9 mouse cellular contexts compared by ENCODE assay signal in the genomic region with DNA sequence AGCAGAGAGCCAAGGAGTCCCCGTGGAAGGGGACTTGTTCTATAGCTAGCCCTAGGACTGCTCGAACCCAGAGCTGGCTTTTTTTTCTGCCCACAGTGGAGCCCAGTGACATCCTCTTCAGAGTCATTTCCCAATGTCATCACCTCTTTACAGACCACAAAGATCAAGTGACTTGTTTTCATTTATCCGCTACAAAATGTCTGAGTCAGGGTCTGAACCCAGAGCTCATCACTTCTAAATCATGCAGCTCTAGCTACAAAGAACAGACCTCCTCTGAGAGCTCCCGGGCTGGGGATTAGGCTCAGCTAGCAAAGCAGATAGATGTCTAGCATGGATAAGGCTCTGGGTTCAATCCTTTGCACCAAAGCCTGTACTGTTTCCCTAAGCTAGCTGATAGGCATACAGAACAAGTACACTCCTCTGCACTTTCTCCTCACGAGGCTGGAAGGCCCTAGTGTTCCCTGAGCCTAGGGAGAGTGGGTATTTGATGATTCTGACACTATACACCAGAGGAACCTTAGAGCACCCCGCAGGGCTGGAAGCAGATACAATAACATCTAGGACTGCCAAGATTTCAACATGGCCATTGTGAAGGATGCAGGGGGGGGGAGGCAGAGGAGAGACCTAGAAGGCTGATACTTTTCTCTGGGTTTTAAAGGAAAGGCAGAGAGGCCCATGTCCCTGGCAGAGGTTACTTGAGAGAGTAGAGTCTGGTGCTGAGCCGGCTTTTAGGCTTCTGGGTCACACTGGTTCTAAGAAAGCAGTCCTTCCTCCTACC. TPM values are rescaled to one million over a fixed set of nuclear protein-coding genes. Genes with fewer than 3 reads are reported as not detected.
DNase-seq lines count a peak whose midpoint lies in the region; ATAC-seq and TF ChIP-seq lines count a peak whose summit lies in the region.
"Had no signal": no experiment of that assay in that cellular context is flagged by ENCODE, and none has a peak within 500 bp of the region (broad histone marks: within the 10 kb centered on the region; RNA-seq: fewer than 3 reads in every experiment).

No protein-coding gene starts in this region.

- no peak for DNase-seq in left cerebral cortex, adult 2 months (ENCODE audit: extremely low spot score in 1 of 2, low spot score in 2 of 2)
- DNase-seq in left cerebral cortex, adult 9 months (ENCODE audit: low spot score in 2 of 2), result no peak
- peak; percentile 17 for DNase-seq in heart, postnatal 0 days (ENCODE audit: low spot score)
- no peak for DNase-seq in midbrain, embryonic 14.5 days
- no peak for DNase-seq in ovary, postnatal 14 days (ENCODE audit: low spot score)
- no peak for DNase-seq in layer of hippocampus, adult 18-20 months (ENCODE audit: low spot score in 2 of 2)
- no peak for DNase-seq in adrenal gland, adult 8-10 months
- DNase-seq: thymus, postnatal 14 days had no signal

- no peak for ATAC-seq in heart, postnatal 0 days (ENCODE audit: insufficient read depth, low read depth)
- ATAC-seq in midbrain, embryonic 14.5 days (ENCODE audit: low FRiP score, low TSS enrichment), result no peak

- H3K4me1 ChIP-seq in brown adipose tissue, adult 24 weeks (ENCODE audit: control insufficient read depth, insufficient read depth, insufficient read length, low read length), result peaks cover 17% of the 10 kb centered on the region
- H3K4me1 ChIP-seq in heart, postnatal 0 days (ENCODE audit: control insufficient read depth, insufficient read depth), result peaks cover 35% of the 10 kb centered on the region
- peaks cover 27% of the 10 kb centered on the region for H3K4me1 ChIP-seq in midbrain, embryonic 14.5 days (ENCODE audit: control insufficient read depth, insufficient read depth, low read length)

- no peak overlapping the region for H3K4me2 ChIP-seq in heart, postnatal 0 days (ENCODE audit: low read depth, low read length)
- no peak overlapping the region for H3K4me2 ChIP-seq in midbrain, embryonic 14.5 days (ENCODE audit: low read length)

- peak; percentile 57; the same call in 1 of the 2 replicates for TF ChIP-seq EP300 in heart, postnatal 0 days (IDR thresholded peaks at IDR 0.05; ENCODE audit: low read depth)

- intact Hi-C loops in left cerebral cortex, adult 2 months (cut with DNase I), result no loop called here

- no peak overlapping the region for H3K4me3 ChIP-seq in left cerebral cortex, adult 2 months
- H3K4me3 ChIP-seq in brown adipose tissue, adult 24 weeks (ENCODE audit: insufficient read depth, low read depth, low read length), result no peak overlapping the region
- no peak overlapping the region for H3K4me3 ChIP-seq in heart, postnatal 0 days (ENCODE audit: low read depth, low read length)
- H3K4me3 ChIP-seq in midbrain, embryonic 14.5 days (replicated peaks; ENCODE audit: low read depth, low read length), result no peak overlapping the region

- no peaks in the 10 kb centered on the region for H3K27me3 ChIP-seq in heart, postnatal 0 days (ENCODE audit: control insufficient read depth, insufficient read depth, low read length)
- H3K27me3 ChIP-seq in midbrain, embryonic 14.5 days (ENCODE audit: control insufficient read depth, insufficient read depth, low read length), result no peaks in the 10 kb centered on the region

- H3K36me3 ChIP-seq in heart, postnatal 0 days (replicated peaks; ENCODE audit: control insufficient read depth, insufficient read depth, low read length), result peaks cover 14% of the 10 kb centered on the region
- no peaks in the 10 kb centered on the region for H3K36me3 ChIP-seq in midbrain, embryonic 14.5 days (ENCODE audit: control insufficient read depth, insufficient read depth, low read length)

- TF ChIP-seq CTCF in left cerebral cortex, adult 2 months (IDR thresholded peaks at IDR 0.05), result no peak
- TF ChIP-seq CTCF in heart, postnatal 0 days (IDR thresholded peaks at IDR 0.05; ENCODE audit: low read depth), result no peak

- peak overlapping the region; percentile 99 for H3K27ac ChIP-seq in left cerebral cortex, adult 2 months
- peak overlapping the region; percentile 80 for H3K27ac ChIP-seq in brown adipose tissue, adult 24 weeks (replicated peaks; ENCODE audit: low read depth, low read length)
- H3K27ac ChIP-seq in heart, postnatal 0 days (ENCODE audit: low read depth), result peak overlapping the region; percentile 68
- H3K27ac ChIP-seq in midbrain, embryonic 14.5 days (replicated peaks; ENCODE audit: low read depth, low read length), result 0 out of 2 replicates have a peak overlapping the region, but pooled peaks have one; percentile 41

- 54% methylated on average over 7 of the region's 7 CpGs for whole genome bisulfite sequencing in heart, postnatal 0 days
- 64% methylated on average over 7 of the region's 7 CpGs for WGBS in midbrain, embryonic 14.5 days

- no peak overlapping the region for H3K9ac ChIP-seq in heart, postnatal 0 days (replicated peaks; ENCODE audit: low read depth, low read length)
- no peak overlapping the region for H3K9ac ChIP-seq in midbrain, embryonic 14.5 days (replicated peaks; ENCODE audit: low read length)

- H3K9me3 ChIP-seq in heart, postnatal 0 days (replicated peaks; ENCODE audit: control insufficient read depth, low read length), result no peaks in the 10 kb centered on the region
- H3K9me3 ChIP-seq in midbrain, embryonic 14.5 days (ENCODE audit: control insufficient read depth, low read length), result no peaks in the 10 kb centered on the region

RNA-seq across cellular contexts. Expression of a gene that starts 4.1 kb away (rescaled TPM):
- total RNA-seq in left cerebral cortex, adult 2 months (2021), result 10 to 100 TPM; 46.9 to 71.1 TPM
- polyA plus RNA-seq in brown adipose tissue, adult 24 weeks (2012; ENCODE audit: insufficient read depth, insufficient read length, missing spikeins), result 6.1 and 17.7 TPM in 2 replicates
- total RNA-seq in heart, postnatal 0 days (2014; rRNA removed; ENCODE audit: low replicate concordance), result 30.3 and 35.6 TPM in 2 replicates
- polyA plus RNA-seq in heart, postnatal 0 days (2015; fragmentation: Nextera tagmentation; extraction: Ambion mirVana), result 17.0 and 17.4 TPM in 2 replicates
- 6.2 and 7.3 TPM in 2 replicates for polyA plus RNA-seq in midbrain, embryonic 14.5 days (2014; fragmentation: Nextera tagmentation; extraction: Ambion mirVana)
- 10 to 100 TPM; 69.7 to 89.5 TPM for total RNA-seq in layer of hippocampus, adult 18-20 months (2021)
- total RNA-seq in adrenal gland, adult 8-10 months (2022), result 10 to 100 TPM; 27.9 to 91.5 (median 34.7) TPM

RNA-seq across cellular contexts. Expression of a gene that starts 55.1 kb away (rescaled TPM):
- 10 to 100 TPM; 13.2 to 15.1 TPM for total RNA-seq in left cerebral cortex, adult 2 months (2021)
- 19.2 and 20.6 TPM in 2 replicates for polyA plus RNA-seq in brown adipose tissue, adult 24 weeks (2012; ENCODE audit: insufficient read depth, insufficient read length, missing spikeins)
- total RNA-seq in heart, postnatal 0 days (2014; rRNA removed; ENCODE audit: low replicate concordance), result 14.0 and 15.7 TPM in 2 replicates
- 34.6 and 35.8 TPM in 2 replicates for polyA plus RNA-seq in heart, postnatal 0 days (2015; fragmentation: Nextera tagmentation; extraction: Ambion mirVana)
- 48.2 and 48.4 TPM in 2 replicates for polyA plus RNA-seq in midbrain, embryonic 14.5 days (2014; fragmentation: Nextera tagmentation; extraction: Ambion mirVana)
- 10 to 100 TPM; 15.4 to 17.9 TPM for total RNA-seq in layer of hippocampus, adult 18-20 months (2021)
- 10 to 100 TPM; 32.6 to 37.8 (median 35.5) TPM for total RNA-seq in adrenal gland, adult 8-10 months (2022)

RNA-seq across cellular contexts. Expression of a gene that starts 55.5 kb away (rescaled TPM):
- 10 to 100 TPM; 61.5 to 68.6 TPM for total RNA-seq in left cerebral cortex, adult 2 months (2021)
- 59.1 and 60.8 TPM in 2 replicates for polyA plus RNA-seq in brown adipose tissue, adult 24 weeks (2012; ENCODE audit: insufficient read depth, insufficient read length, missing spikeins)
- total RNA-seq in heart, postnatal 0 days (2014; rRNA removed; ENCODE audit: low replicate concordance), result 29.7 and 85.4 TPM in 2 replicates
- polyA plus RNA-seq in heart, postnatal 0 days (2015; fragmentation: Nextera tagmentation; extraction: Ambion mirVana), result 104 and 108 TPM in 2 replicates
- polyA plus RNA-seq in midbrain, embryonic 14.5 days (2014; fragmentation: Nextera tagmentation; extraction: Ambion mirVana), result 97.2 and 105 TPM in 2 replicates
- 10 to 100 TPM; 66.9 to 73.1 TPM for total RNA-seq in layer of hippocampus, adult 18-20 months (2021)
- 10 to 100 TPM; 73.6 to 95.8 (median 81.1) TPM for total RNA-seq in adrenal gland, adult 8-10 months (2022)

Comparison
In these comparisons a context has a peak if more than half of its experiments do, and no peak if none do; other contexts are left out.
1. H3K27ac ChIP-seq: peak in every context shown above with its lines; median percentile 99 in left cerebral cortex, adult 2 months; 80 in brown adipose tissue, adult 24 weeks; 68 in heart, postnatal 0 days; 41 in midbrain, embryonic 14.5 days.